Mouse (Mus musculus): ENCODE measurements around the gene Cdk19. TPM values are rescaled to one million over a fixed set of nuclear protein-coding genes. Genes with fewer than 3 reads are reported as not detected.

Cdk19 gene
- total and polyA plus RNA-seq, 3 experiments, result 7.8 to 47.2 (median 29.1) TPM

DNA sequence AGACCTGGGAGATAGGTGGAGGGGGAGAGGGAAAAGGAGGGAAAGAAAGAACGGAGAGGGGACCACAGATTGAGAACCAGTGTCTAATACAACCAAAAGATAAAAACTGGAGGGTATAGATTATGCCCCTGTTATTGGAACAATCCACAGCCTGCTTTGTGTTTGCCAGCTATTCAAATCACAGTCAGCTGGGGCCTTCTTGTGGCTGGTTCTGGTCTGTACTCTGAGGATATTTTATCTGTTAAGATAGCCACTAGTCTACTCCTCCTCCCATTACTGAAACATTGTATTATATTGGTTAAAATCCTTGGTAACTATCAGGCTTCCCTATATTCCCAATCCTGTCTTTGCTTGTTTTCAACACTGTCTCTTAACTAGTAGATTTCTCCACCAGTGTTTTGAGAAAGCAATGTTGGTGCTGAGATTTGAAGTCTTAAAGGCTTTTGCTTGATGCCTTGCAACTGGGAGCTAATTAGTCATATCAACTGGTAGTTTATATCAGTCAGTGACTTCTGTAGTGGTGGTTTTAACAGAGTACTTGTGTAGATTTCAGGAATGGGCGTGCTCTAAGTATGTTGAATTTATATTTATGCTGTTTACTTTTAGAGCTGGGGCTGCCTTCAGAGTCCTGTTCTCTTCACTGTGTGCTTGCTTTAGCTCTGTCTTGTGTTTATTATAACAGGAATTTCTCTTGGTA lies 54.2 kb downstream of the Cdk19 start:
- peaks cover 11% of the 10 kb centered on the region for H3K4me1 ChIP-seq (ENCODE audit: insufficient read depth, low read depth, low read length)
- DNase-seq (ENCODE audit: low spot score) (no peak), ATAC-seq (ENCODE audit: extremely low read depth, insufficient number of reproducible peaks, low FRiP score, poor library complexity, severe bottlenecking) (no peak)
- peaks cover 24% of the 10 kb centered on the region for H3K36me3 ChIP-seq (replicated peaks)
- no peaks in the 10 kb centered on the region for H3K9me3 ChIP-seq (replicated peaks)
- H3K27me3 ChIP-seq (ENCODE audit: insufficient read depth, low read length), result no peaks in the 10 kb centered on the region
- TF ChIP-seq GATA1 (IDR thresholded peaks at IDR 0.05; ENCODE audit: borderline replicate concordance, low read length) (no peak), GATA2 (IDR thresholded peaks at IDR 0.05; ENCODE audit: borderline replicate concordance, low read depth, low read length) (no peak), POLR2AphosphoS5 (IDR thresholded peaks at IDR 0.05; ENCODE audit: insufficient replicate concordance, low read depth, low read length) (no peak)
- H3K4me3 ChIP-seq (ENCODE audit: low read depth, low read length), result no peak overlapping the region

DNA sequence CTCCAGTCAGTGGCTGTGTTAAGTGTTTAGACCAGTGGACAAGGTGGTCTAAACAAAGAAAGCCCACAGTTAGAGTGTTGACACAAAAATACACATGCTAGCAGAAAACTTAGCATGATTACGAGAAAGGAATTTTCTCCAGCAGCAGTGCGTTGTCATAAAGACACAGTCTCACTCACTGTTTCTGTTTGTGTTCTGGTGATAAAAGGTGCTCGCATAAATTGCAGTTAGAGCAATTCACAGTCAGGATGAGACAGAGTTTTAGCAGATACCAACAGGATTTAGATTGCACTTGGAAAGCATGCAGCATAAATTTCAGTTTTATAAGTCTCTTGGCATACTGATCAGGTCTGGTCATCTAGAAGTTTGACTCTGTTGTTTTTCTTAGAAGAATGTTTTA lies 59.5 kb downstream of the Cdk19 start:
- DNase-seq (ENCODE audit: low spot score) (no peak), ATAC-seq (ENCODE audit: extremely low read depth, insufficient number of reproducible peaks, low FRiP score, poor library complexity, severe bottlenecking) (no peak)
- H3K36me3 ChIP-seq (replicated peaks), result peaks cover 17% of the 10 kb centered on the region
- H3K9me3 ChIP-seq (replicated peaks), result no peaks in the 10 kb centered on the region
- H3K27me3 ChIP-seq (ENCODE audit: insufficient read depth, low read length), result no peaks in the 10 kb centered on the region
- no peak for TF ChIP-seq TAL1 (conservative IDR thresholded peaks at IDR 0.05; ENCODE audit: low read depth, low read length)
- TF ChIP-seq POLR2AphosphoS5 (IDR thresholded peaks at IDR 0.05; ENCODE audit: insufficient replicate concordance, low read depth, low read length), result no peak
- TF ChIP-seq GATA2 (IDR thresholded peaks at IDR 0.05; ENCODE audit: borderline replicate concordance, low read depth, low read length), result no peak
- no peak for TF ChIP-seq GATA1 (IDR thresholded peaks at IDR 0.05; ENCODE audit: borderline replicate concordance, low read length)
- H3K4me3 ChIP-seq (ENCODE audit: low read depth, low read length), result no peak overlapping the region
- H3K4me1 ChIP-seq (ENCODE audit: insufficient read depth, low read depth, low read length), result peaks cover 11% of the 10 kb centered on the region

DNA sequence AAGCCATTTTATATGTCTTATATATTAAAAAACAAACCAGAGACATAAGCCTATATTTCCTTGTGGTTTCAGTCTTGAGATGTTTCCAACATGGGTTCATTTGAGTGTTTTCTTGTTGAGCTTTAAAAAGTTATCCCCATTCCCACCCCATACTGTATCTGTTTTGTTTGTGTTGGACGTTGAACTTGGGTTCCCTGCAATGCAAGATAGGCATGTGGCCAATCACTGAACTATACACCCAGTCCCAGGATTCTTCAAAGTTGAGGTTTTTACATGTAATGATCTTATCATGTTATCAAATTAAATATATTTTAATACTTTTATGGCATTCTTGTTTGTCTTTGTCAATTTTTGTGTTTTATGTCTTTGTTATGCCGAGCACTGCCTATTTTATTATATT lies 60.0 kb downstream of the Cdk19 start:
- TF ChIP-seq POLR2AphosphoS5 (IDR thresholded peaks at IDR 0.05; ENCODE audit: insufficient replicate concordance, low read depth, low read length) (no peak), GATA1 (IDR thresholded peaks at IDR 0.05; ENCODE audit: borderline replicate concordance, low read length) (no peak), GATA2 (IDR thresholded peaks at IDR 0.05; ENCODE audit: borderline replicate concordance, low read depth, low read length) (no peak), CTCF (IDR thresholded peaks at IDR 0.05; ENCODE audit: low read depth, low read length) (no peak)
- Histone ChIP-seq H3K9me3 (replicated peaks) (no peaks in the 10 kb centered on the region), H3K4me3 (ENCODE audit: low read depth, low read length) (no peak overlapping the region), H3K27me3 (ENCODE audit: insufficient read depth, low read length) (no peaks in the 10 kb centered on the region), H3K4me1 (ENCODE audit: insufficient read depth, low read depth, low read length) (peaks cover 11% of the 10 kb centered on the region), H3K36me3 (replicated peaks) (peaks cover 17% of the 10 kb centered on the region)
- DNase-seq (ENCODE audit: low spot score) (no peak), ATAC-seq (ENCODE audit: extremely low read depth, insufficient number of reproducible peaks, low FRiP score, poor library complexity, severe bottlenecking) (no peak)

DNA sequence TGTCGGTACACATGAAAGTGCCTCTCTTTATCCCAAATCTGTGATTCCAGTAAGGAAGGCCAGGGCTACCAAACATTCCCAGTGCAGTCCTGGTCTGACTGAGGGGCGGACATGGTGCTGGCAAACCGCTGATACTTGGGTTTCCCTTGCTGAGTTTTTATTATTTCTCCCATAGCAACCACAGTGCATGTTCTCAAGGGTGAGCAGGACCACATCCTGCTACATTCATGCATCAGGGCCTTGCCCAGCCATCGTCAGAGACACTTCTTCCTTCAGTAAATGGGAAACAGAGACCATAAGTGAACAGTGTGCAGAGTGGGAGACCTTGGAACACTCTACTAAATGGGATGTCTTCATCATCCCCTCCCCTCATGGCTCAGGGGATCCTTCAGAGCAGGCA lies 60.9 kb downstream of the Cdk19 start:
- Histone ChIP-seq H3K4me3 (ENCODE audit: low read depth, low read length) (no peak overlapping the region), H3K36me3 (replicated peaks) (peaks cover 16% of the 10 kb centered on the region), H3K27me3 (ENCODE audit: insufficient read depth, low read length) (no peaks in the 10 kb centered on the region), H3K9me3 (replicated peaks) (no peaks in the 10 kb centered on the region), H3K4me1 (ENCODE audit: insufficient read depth, low read depth, low read length) (peaks cover 11% of the 10 kb centered on the region)
- TF ChIP-seq CTCF (IDR thresholded peaks at IDR 0.05; ENCODE audit: low read depth, low read length) (no peak), GATA1 (IDR thresholded peaks at IDR 0.05; ENCODE audit: borderline replicate concordance, low read length) (no peak), TAL1 (conservative IDR thresholded peaks at IDR 0.05; ENCODE audit: low read depth, low read length) (no peak), GATA2 (IDR thresholded peaks at IDR 0.05; ENCODE audit: borderline replicate concordance, low read depth, low read length) (no peak), POLR2AphosphoS5 (IDR thresholded peaks at IDR 0.05; ENCODE audit: insufficient replicate concordance, low read depth, low read length) (no peak)
- ATAC-seq (ENCODE audit: extremely low read depth, insufficient number of reproducible peaks, low FRiP score, poor library complexity, severe bottlenecking) (no peak), DNase-seq (ENCODE audit: low spot score) (no peak)

DNA sequence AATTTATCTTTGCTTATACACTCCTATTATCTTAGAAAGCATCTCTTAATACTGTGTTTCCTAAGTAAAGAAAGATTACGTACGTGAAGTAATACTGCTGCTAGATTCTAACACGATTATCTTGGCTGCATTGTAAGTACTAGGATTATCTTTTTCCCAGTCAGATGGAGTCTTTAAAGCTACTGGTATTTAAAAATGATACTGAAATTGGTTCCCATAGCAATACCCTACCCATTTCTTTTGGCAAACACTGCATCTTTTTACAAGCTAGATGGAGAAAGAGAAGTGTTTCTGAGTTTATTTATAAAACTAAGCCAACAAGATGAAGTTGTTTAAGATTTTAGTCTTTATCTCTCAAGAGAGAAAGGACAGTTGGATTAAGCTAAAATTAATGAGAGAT lies 67.3 kb downstream of the Cdk19 start:
- peaks cover 3% of the 10 kb centered on the region; the same call in 1 of the 2 replicates for H3K4me1 ChIP-seq (ENCODE audit: insufficient read depth, low read depth, low read length)
- ATAC-seq (ENCODE audit: extremely low read depth, insufficient number of reproducible peaks, low FRiP score, poor library complexity, severe bottlenecking), result peak; percentile 4; the same call in 1 of the 2 replicates
- no peak overlapping the region for H3K4me3 ChIP-seq (ENCODE audit: low read depth, low read length)
- H3K9me3 ChIP-seq (replicated peaks), result no peaks in the 10 kb centered on the region
- no peaks in the 10 kb centered on the region for H3K27me3 ChIP-seq (ENCODE audit: insufficient read depth, low read length)
- TF ChIP-seq GATA2 (IDR thresholded peaks at IDR 0.05; ENCODE audit: borderline replicate concordance, low read depth, low read length) (no peak), TAL1 (conservative IDR thresholded peaks at IDR 0.05; ENCODE audit: low read depth, low read length) (no peak), POLR2AphosphoS5 (IDR thresholded peaks at IDR 0.05; ENCODE audit: insufficient replicate concordance, low read depth, low read length) (no peak), GATA1 (IDR thresholded peaks at IDR 0.05; ENCODE audit: borderline replicate concordance, low read length) (no peak), CTCF (IDR thresholded peaks at IDR 0.05; ENCODE audit: low read depth, low read length) (no peak)
- H3K36me3 ChIP-seq (replicated peaks), result peaks cover 9% of the 10 kb centered on the region
- no peak for DNase-seq (ENCODE audit: low spot score)

DNA sequence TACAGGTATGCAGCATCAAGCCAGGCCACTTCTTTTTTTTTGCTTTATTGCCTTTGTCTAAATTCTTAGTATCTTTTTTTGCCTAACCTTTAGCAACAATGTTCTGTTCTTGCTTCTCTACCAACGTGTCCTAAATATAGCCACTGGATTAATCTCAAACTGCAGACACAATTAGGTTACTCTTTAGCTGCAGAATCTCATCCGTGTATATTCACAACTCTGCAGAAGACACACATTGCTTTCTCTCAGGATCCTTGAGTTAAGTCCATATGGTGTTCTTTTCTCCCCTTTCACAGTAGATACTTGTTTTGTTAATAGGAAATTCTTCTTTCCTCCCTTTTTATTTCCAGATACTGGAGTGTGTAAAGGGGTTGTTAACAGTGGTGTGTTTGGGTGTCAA lies 70.0 kb downstream of the Cdk19 start:
- no peak for TF ChIP-seq GATA2 (IDR thresholded peaks at IDR 0.05; ENCODE audit: borderline replicate concordance, low read depth, low read length)
- TF ChIP-seq GATA1 (IDR thresholded peaks at IDR 0.05; ENCODE audit: borderline replicate concordance, low read length), result no peak
- no peak for TF ChIP-seq POLR2AphosphoS5 (IDR thresholded peaks at IDR 0.05; ENCODE audit: insufficient replicate concordance, low read depth, low read length)
- no peak for TF ChIP-seq TAL1 (conservative IDR thresholded peaks at IDR 0.05; ENCODE audit: low read depth, low read length)
- no peak for TF ChIP-seq CTCF (IDR thresholded peaks at IDR 0.05; ENCODE audit: low read depth, low read length)
- Histone ChIP-seq H3K9me3 (replicated peaks) (no peaks in the 10 kb centered on the region), H3K36me3 (replicated peaks) (peaks cover 16% of the 10 kb centered on the region), H3K27me3 (ENCODE audit: insufficient read depth, low read length) (no peaks in the 10 kb centered on the region), H3K4me1 (ENCODE audit: insufficient read depth, low read depth, low read length) (peaks cover 3% of the 10 kb centered on the region; the same call in 1 of the 2 replicates), H3K4me3 (ENCODE audit: low read depth, low read length) (no peak overlapping the region)
- ATAC-seq (ENCODE audit: extremely low read depth, insufficient number of reproducible peaks, low FRiP score, poor library complexity, severe bottlenecking) (no peak), DNase-seq (ENCODE audit: low spot score) (no peak)
